Mouse (Mus musculus) cerebellum, adult 9-11 months (tissue): ENCODE measurements around the gene Atp6v0a1.
A peak's percentile ranks its signal among the peaks of the same experiment; 100 is the strongest.

Experiments used
- DNase-seq: peaks from one replicate; pipeline ENCODE4 v3.0.0; 2022

Atp6v0a1 gene

DNA sequence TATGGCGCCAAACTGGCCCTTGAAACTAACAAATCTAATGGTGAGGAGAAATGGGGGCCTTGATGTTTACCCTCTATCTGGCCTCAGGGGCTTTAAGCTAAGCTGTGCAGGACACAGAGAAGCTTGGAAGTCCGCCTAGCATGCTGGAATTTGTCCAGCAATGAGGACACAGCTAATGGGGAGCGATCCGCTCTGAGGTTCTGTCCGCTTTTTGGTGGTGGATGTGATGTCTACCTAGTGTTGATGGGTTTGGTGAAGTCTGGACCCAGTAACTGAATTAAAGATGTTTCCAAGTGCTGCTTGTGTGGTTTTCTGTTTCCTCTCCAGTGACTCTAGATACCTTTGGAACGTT lies 77.0 kb downstream of the Atp6v0a1 start:
- DNase-seq, result peak; percentile 63

DNA sequence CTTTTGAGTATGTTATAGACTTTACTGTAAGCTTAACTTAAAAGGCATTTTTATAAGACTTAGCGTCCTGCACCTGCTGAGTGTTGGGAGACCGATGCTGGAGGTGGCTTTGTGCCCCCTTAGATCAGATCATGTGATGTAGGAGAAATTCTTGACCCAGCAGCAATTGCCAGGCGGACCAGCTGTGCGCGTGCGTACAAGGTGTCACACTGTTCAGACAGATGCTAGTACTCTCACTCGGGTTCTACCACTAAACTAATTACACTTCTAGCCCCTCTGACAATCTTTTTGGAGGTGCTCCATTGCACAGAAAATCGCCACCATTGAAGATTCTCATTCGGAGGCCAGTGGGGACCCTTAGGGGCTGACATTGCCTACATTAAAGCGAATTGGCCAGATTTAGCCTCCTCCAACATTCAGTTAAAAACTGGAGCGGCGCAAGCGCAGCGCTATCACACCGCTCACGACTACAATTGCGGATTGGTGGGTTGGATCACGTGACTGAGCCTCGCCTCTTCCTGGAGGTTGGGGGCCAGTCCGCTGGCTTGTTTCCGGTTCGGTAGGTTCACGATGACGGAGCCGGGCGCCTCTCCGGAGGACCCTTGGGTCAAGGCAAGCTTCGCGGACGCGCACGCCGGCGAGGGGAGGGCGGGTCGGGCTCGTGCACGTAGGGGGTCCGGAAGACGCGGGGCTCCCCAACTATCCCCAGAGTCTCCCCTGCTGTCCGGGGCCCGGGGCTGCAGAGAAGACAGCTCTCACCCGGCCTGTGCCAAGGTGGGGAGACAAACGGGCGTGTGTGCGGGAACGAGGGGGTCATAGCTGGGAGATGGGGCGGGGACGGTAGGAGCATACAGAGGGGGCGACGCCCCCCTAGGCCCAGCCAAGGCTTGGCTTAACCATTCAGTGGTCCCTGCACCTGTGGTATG lies 77.8 kb downstream of the Atp6v0a1 start, which contains the start of gene Mlx:
TSS of gene Mlx (plus strand) at position 522 of the 926 bp plus-strand sequence.
- DNase-seq, result peak; percentile 92

- peak; percentile 67 for DNase-seq
These were observed 78.4 kb downstream of the Atp6v0a1 start for GRCm38 (mm10) chr11:101087682-101088055.

GRCm38 (mm10) chr11:101089931-101090330 lies 80.7 kb downstream of the Atp6v0a1 start:
- no peak for DNase-seq

GRCm38 (mm10) chr11:101094930-101095313 lies 85.7 kb downstream of the Atp6v0a1 start:
- no peak for DNase-seq

GRCm38 (mm10) chr11:101095314-101096024 lies 86.2 kb downstream of the Atp6v0a1 start, which contains the start of gene Psmc3ip:
TSS of gene Psmc3ip (minus strand) at chr11:101095436.
- peak; percentile 96 for DNase-seq

DNA sequence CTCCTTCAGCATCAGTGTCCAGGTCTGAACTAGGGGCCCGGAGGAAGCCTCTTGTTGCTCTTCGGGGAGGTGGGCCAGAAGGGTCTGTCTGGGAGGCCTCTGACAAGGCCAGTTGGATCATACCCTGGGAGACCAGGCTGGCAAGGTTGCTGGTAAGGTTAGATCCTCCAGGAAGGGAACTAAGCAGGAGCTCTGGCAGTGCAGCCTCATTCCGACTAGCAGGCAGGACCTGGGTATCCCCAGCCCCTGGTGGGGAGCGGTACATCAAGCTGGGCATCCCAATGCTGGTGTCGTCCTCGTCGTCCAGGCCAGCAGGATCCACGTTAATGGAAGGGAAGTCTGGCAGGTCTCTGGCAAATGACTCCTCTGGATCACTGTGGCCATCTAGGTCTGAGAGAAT lies 89.0 kb downstream of the Atp6v0a1 start:
- DNase-seq, result no peak

DNA sequence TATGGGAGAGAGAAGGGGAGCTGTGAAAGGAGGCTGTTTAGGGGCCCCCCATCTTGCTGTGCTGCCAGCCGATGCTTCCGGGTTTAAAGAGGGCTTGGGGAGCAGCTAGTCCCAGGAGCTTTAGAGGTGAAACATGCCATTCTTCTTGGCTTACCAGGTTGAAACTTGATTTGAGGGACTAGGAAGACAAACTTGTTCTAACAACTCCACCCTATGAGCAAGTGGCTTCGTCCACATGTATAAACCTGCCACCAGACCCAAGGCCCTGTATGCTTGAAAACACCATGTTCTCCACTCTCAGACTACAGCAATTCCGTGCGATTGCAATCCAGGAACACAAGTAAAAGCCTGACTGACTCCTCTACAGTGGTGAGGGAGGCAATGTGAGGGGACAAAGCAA lies 93.8 kb downstream of the Atp6v0a1 start:
- DNase-seq, result no peak

DNA sequence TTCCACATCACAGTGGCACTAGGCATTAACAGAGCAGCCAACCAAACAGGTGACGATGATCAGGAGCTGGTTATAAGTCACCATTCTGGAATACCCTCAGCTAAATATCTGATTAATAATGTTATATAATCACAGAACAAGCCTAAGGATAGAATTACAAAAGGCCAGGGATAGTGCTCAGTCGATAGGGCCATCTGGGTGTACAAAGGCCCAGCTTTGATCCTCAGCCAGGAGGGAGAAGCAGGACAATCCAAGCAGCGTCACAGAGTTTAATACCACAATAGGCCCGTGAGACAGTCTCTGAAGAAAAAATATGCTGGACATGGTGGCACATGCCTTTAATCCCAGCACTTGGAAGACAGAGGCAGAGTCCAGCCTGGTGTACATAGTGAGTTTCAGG lies 100.1 kb downstream of the Atp6v0a1 start:
- no peak for DNase-seq

DNA sequence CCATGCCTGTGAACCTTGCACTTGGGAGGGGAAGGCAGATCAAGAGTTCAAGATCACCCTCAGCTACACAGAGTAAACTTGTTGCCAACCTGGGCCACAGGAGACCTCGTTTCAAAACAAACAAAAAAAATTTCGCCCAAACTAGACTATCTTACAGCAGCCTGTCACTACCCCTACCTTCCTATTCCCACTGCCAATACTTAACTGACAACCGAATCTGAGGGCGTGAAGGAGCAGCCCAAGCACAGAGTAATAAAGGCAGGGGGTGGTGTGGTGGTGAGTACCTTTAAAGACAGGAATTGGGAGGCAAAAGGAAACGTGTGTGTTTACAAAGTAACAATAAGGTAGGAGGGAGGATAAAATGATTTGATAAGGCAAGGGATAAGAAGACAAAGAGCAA lies 101.5 kb downstream of the Atp6v0a1 start:
- no peak for DNase-seq

DNA sequence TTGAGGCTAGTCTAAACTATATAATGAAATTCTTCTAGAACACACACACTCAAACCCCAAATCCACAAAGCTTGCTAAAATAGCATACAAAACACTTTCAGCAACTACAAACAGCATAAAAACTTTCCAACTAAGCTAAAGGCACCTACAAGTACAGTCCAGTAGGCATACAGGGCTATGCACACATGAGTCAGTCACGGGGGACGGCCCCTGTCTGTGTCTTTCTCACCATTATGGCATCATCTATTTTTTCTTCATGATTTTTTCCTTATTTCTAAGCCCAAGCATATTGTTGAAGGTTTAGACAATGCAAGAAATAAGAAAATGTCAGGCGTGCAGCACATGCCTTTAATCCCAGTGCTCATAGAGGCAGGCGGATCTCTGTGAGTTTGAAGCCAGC lies 101.9 kb downstream of the Atp6v0a1 start:
- no peak for DNase-seq

DNA sequence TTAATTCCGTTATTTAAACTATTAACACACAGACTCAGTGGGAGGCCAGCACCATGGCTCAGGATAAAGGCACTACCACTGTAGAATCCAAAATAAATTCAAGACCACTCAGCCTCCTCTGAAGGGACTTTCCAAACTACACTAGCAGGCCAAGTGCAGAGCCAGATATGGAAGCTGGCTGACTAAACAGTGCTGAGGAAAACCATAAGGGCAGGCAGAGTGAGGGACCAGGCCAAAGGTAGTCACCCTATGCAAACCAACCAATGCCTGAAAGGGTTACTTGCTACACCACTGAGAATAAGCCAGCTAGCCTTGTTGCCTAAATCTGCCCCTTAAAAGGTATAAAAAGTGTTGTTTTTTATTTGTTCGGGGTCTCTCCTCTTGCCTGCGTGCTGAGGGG lies 102.9 kb downstream of the Atp6v0a1 start:
- DNase-seq, result no peak
